Mouse (Mus musculus): ENCODE results near the gene Olfr448. TPM values are rescaled to one million over a fixed set of nuclear protein-coding genes. Genes with fewer than 3 reads are reported as not detected.

The Olfr448 gene
- total and polyA plus RNA-seq, 2 experiments from 2014 or later = not detected

- Histone ChIP-seq H3K4me2 (ENCODE audit: low read depth, low read length, poor library complexity, severe bottlenecking) (no peak within 1 kb of the TSS), H3K9ac (replicated peaks; ENCODE audit: low read length, poor library complexity, severe bottlenecking) (no peak within 1 kb of the TSS), H3K36me3 (ENCODE audit: insufficient read depth, low read length) (no peaks in the 10 kb centered on the region), H3K27ac (ENCODE audit: low read depth, low read length) (no peak within 1 kb of the TSS), H3K4me1 (ENCODE audit: insufficient read depth, low read length) (no peaks in the 10 kb centered on the region), H3K9me3 (ENCODE audit: low read length) (no peaks in the 10 kb centered on the region), H3K27me3 (ENCODE audit: insufficient read depth, low read length) (no peaks in the 10 kb centered on the region), H3K4me3 (ENCODE audit: low read depth, low read length) (no peak within 1 kb of the TSS)
- ATAC-seq (ENCODE audit: low FRiP score) (no peak), DNase-seq (ENCODE audit: low spot score) (no peak)
- WGBS = 60% methylated on average over 2 of the region's 2 CpGs
- TF ChIP-seq CTCF (IDR thresholded peaks at IDR 0.05) = no peak
Observed at GRCm38 (mm10) chr6:42921077-42921476, 30.8 kb downstream of the Olfr448 start, which contains the start of gene Olfr446. Gene Olfr446 (plus strand): TSS chr6:42921377.

Other genes starting within 250 kb of the Olfr448 start
- gene Tcaf2, start 245.2 kb upstream of the Olfr448 start, total RNA-seq (2014; rRNA removed) = 3.1 and 4.7 TPM in 2 replicates
- 1.5 and 1.8 TPM in 2 replicates for gene Tcaf2, start 245.2 kb upstream of the Olfr448 start, polyA plus RNA-seq (2015; fragmentation: Nextera tagmentation; extraction: Ambion mirVana)
- 306 and 314 TPM in 2 replicates for gene Tcaf1, start 180.4 kb upstream of the Olfr448 start, total RNA-seq (2014; rRNA removed)
- gene Tcaf1, start 180.4 kb upstream of the Olfr448 start, polyA plus RNA-seq (2015; fragmentation: Nextera tagmentation; extraction: Ambion mirVana) = 195 and 199 TPM in 2 replicates
- gene Olfr453, start 151.1 kb upstream of the Olfr448 start, total RNA-seq (2014; rRNA removed) = not detected in 2 replicates
- not detected in 2 replicates for gene Olfr453, start 151.1 kb upstream of the Olfr448 start, polyA plus RNA-seq (2015; fragmentation: Nextera tagmentation; extraction: Ambion mirVana)
- not detected in 2 replicates for gene Olfr38, start 134.0 kb upstream of the Olfr448 start, total RNA-seq (2014; rRNA removed)
- gene Olfr38, start 134.0 kb upstream of the Olfr448 start, polyA plus RNA-seq (2015; fragmentation: Nextera tagmentation; extraction: Ambion mirVana) = not detected in 2 replicates
- not detected in 2 replicates for gene Olfr452, start 105.3 kb upstream of the Olfr448 start, total RNA-seq (2014; rRNA removed)
- gene Olfr452, start 105.3 kb upstream of the Olfr448 start, polyA plus RNA-seq (2015; fragmentation: Nextera tagmentation; extraction: Ambion mirVana) = not detected in 2 replicates
- gene Olfr450, start 78.5 kb upstream of the Olfr448 start, total RNA-seq (2014; rRNA removed) = not detected in 2 replicates
- not detected in 2 replicates for gene Olfr450, start 78.5 kb upstream of the Olfr448 start, polyA plus RNA-seq (2015; fragmentation: Nextera tagmentation; extraction: Ambion mirVana)
- gene Olfr449, start 56.1 kb upstream of the Olfr448 start, total RNA-seq (2014; rRNA removed) = not detected in 2 replicates
- gene Olfr449, start 56.1 kb upstream of the Olfr448 start, polyA plus RNA-seq (2015; fragmentation: Nextera tagmentation; extraction: Ambion mirVana) = not detected in 2 replicates
- gene Olfr447, start 18.4 kb downstream of the Olfr448 start, total RNA-seq (2014; rRNA removed) = not detected in 2 replicates
- not detected in 2 replicates for gene Olfr447, start 18.4 kb downstream of the Olfr448 start, polyA plus RNA-seq (2015; fragmentation: Nextera tagmentation; extraction: Ambion mirVana)
- not detected in 2 replicates for gene Olfr446, start 30.9 kb downstream of the Olfr448 start, total RNA-seq (2014; rRNA removed)
- not detected in 2 replicates for gene Olfr446, start 30.9 kb downstream of the Olfr448 start, polyA plus RNA-seq (2015; fragmentation: Nextera tagmentation; extraction: Ambion mirVana)
- not detected in 2 replicates for gene Olfr444, start 58.6 kb downstream of the Olfr448 start, total RNA-seq (2014; rRNA removed)
- gene Olfr444, start 58.6 kb downstream of the Olfr448 start, polyA plus RNA-seq (2015; fragmentation: Nextera tagmentation; extraction: Ambion mirVana) = not detected in 2 replicates
- 0.85 TPM in 1 of 2 replicates, not detected in the other for gene Olfr441, start 215.9 kb downstream of the Olfr448 start, total RNA-seq (2014; rRNA removed)
- not detected in 2 replicates for gene Olfr441, start 215.9 kb downstream of the Olfr448 start, polyA plus RNA-seq (2015; fragmentation: Nextera tagmentation; extraction: Ambion mirVana)

Measured in midbrain, postnatal 0 days (tissue).